Mouse (Mus musculus): Measurements from ENCODE around the gene Arrb1. TPM values are rescaled to one million over a fixed set of nuclear protein-coding genes. Genes with fewer than 3 reads are reported as not detected.
A peak's percentile ranks its signal among the peaks of the same experiment; 100 is the strongest.

Arrb1 gene
- polyA plus RNA-seq, 1 experiment = 29.6 TPM

- DNase-seq = no peak
- H3K36me3 ChIP-seq (ENCODE audit: control insufficient read depth, insufficient read depth, low read length) = no peaks in the 10 kb centered on the region
- H3K4me3 ChIP-seq (ENCODE audit: control insufficient read depth, insufficient read depth, low read length) = no peak overlapping the region
- H3K27ac ChIP-seq (ENCODE audit: control insufficient read depth, insufficient read depth, low read length) = no peak overlapping the region
- H3K4me1 ChIP-seq (replicated peaks; ENCODE audit: control insufficient read depth, insufficient read depth, low read length) = peaks cover 21% of the 10 kb centered on the region
- TF ChIP-seq POLR2A (IDR thresholded peaks at IDR 0.05; ENCODE audit: control insufficient read depth, extremely low read depth, insufficient read depth, low read length, poor library complexity) (no peak), CTCF (IDR thresholded peaks at IDR 0.05; ENCODE audit: borderline replicate concordance, control insufficient read depth, extremely low read depth, insufficient read depth, low read length, poor library complexity) (no peak)
- H3K27me3 ChIP-seq (ENCODE audit: control insufficient read depth, insufficient read depth, low read length) = no peaks in the 10 kb centered on the region
- WGBS = 89% methylated on average over 5 of the region's 5 CpGs
These were observed 5.9 kb downstream of the Arrb1 start for GRCm38 (mm10) chr7:99541204-99541603.

GRCm38 (mm10) chr7:99544272-99544671, 9.0 kb downstream of the Arrb1 start:
- TF ChIP-seq POLR2A (IDR thresholded peaks at IDR 0.05; ENCODE audit: control insufficient read depth, extremely low read depth, insufficient read depth, low read length, poor library complexity) (no peak), CTCF (IDR thresholded peaks at IDR 0.05; ENCODE audit: borderline replicate concordance, control insufficient read depth, extremely low read depth, insufficient read depth, low read length, poor library complexity) (no peak)
- no peak for DNase-seq
- Histone ChIP-seq H3K4me3 (ENCODE audit: control insufficient read depth, insufficient read depth, low read length) (no peak overlapping the region), H3K27ac (ENCODE audit: control insufficient read depth, insufficient read depth, low read length) (no peak overlapping the region), H3K27me3 (ENCODE audit: control insufficient read depth, insufficient read depth, low read length) (no peaks in the 10 kb centered on the region), H3K4me1 (replicated peaks; ENCODE audit: control insufficient read depth, insufficient read depth, low read length) (peaks cover 19% of the 10 kb centered on the region), H3K36me3 (ENCODE audit: control insufficient read depth, insufficient read depth, low read length) (no peaks in the 10 kb centered on the region)
- 71% methylated on average over 6 of the region's 6 CpGs for WGBS

- Histone ChIP-seq H3K27me3 (ENCODE audit: control insufficient read depth, insufficient read depth, low read length) (no peaks in the 10 kb centered on the region), H3K36me3 (ENCODE audit: control insufficient read depth, insufficient read depth, low read length) (no peaks in the 10 kb centered on the region), H3K27ac (ENCODE audit: control insufficient read depth, insufficient read depth, low read length) (peak overlapping the region; percentile 32), H3K4me3 (ENCODE audit: control insufficient read depth, insufficient read depth, low read length) (peak overlapping the region; percentile 7; the same call in 1 of the 2 replicates), H3K4me1 (replicated peaks; ENCODE audit: control insufficient read depth, insufficient read depth, low read length) (peaks cover 15% of the 10 kb centered on the region)
- DNase-seq = peak; percentile 48
- TF ChIP-seq POLR2A (IDR thresholded peaks at IDR 0.05; ENCODE audit: control insufficient read depth, extremely low read depth, insufficient read depth, low read length, poor library complexity) (peak; percentile 27; the same call in 1 of the 2 replicates), CTCF (IDR thresholded peaks at IDR 0.05; ENCODE audit: borderline replicate concordance, control insufficient read depth, extremely low read depth, insufficient read depth, low read length, poor library complexity) (no peak)
- 24% methylated on average over 10 of the region's 10 CpGs for WGBS
These were observed 10.8 kb downstream of the Arrb1 start for GRCm38 (mm10) chr7:99545885-99546745.

GRCm38 (mm10) chr7:99547584-99548487, 12.6 kb downstream of the Arrb1 start:
- no peak overlapping the region for H3K27ac ChIP-seq (ENCODE audit: control insufficient read depth, insufficient read depth, low read length)
- DNase-seq = no peak
- no peaks in the 10 kb centered on the region for H3K27me3 ChIP-seq (ENCODE audit: control insufficient read depth, insufficient read depth, low read length)
- WGBS = 88% methylated on average over 10 of the region's 11 CpGs
- no peak overlapping the region for H3K4me3 ChIP-seq (ENCODE audit: control insufficient read depth, insufficient read depth, low read length)
- TF ChIP-seq POLR2A (IDR thresholded peaks at IDR 0.05; ENCODE audit: control insufficient read depth, extremely low read depth, insufficient read depth, low read length, poor library complexity) (no peak), CTCF (IDR thresholded peaks at IDR 0.05; ENCODE audit: borderline replicate concordance, control insufficient read depth, extremely low read depth, insufficient read depth, low read length, poor library complexity) (no peak)
- H3K4me1 ChIP-seq (replicated peaks; ENCODE audit: control insufficient read depth, insufficient read depth, low read length) = peaks cover 15% of the 10 kb centered on the region
- no peaks in the 10 kb centered on the region for H3K36me3 ChIP-seq (ENCODE audit: control insufficient read depth, insufficient read depth, low read length)

- no peaks in the 10 kb centered on the region for H3K27me3 ChIP-seq (ENCODE audit: control insufficient read depth, insufficient read depth, low read length)
- DNase-seq = no peak
- WGBS = 85% methylated on average over 5 of the region's 5 CpGs
- H3K36me3 ChIP-seq (ENCODE audit: control insufficient read depth, insufficient read depth, low read length) = no peaks in the 10 kb centered on the region
- TF ChIP-seq CTCF (IDR thresholded peaks at IDR 0.05; ENCODE audit: borderline replicate concordance, control insufficient read depth, extremely low read depth, insufficient read depth, low read length, poor library complexity) (no peak), POLR2A (IDR thresholded peaks at IDR 0.05; ENCODE audit: control insufficient read depth, extremely low read depth, insufficient read depth, low read length, poor library complexity) (no peak)
- no peak overlapping the region for H3K27ac ChIP-seq (ENCODE audit: control insufficient read depth, insufficient read depth, low read length)
- no peak overlapping the region for H3K4me3 ChIP-seq (ENCODE audit: control insufficient read depth, insufficient read depth, low read length)
- H3K4me1 ChIP-seq (replicated peaks; ENCODE audit: control insufficient read depth, insufficient read depth, low read length) = peaks cover 15% of the 10 kb centered on the region
These were observed 14.4 kb downstream of the Arrb1 start for GRCm38 (mm10) chr7:99549668-99550067.

GRCm38 (mm10) chr7:99551623-99552022, 16.4 kb downstream of the Arrb1 start:
- Histone ChIP-seq H3K27ac (ENCODE audit: control insufficient read depth, insufficient read depth, low read length) (no peak overlapping the region), H3K4me1 (replicated peaks; ENCODE audit: control insufficient read depth, insufficient read depth, low read length) (peaks cover 3% of the 10 kb centered on the region), H3K4me3 (ENCODE audit: control insufficient read depth, insufficient read depth, low read length) (no peak overlapping the region), H3K27me3 (ENCODE audit: control insufficient read depth, insufficient read depth, low read length) (no peaks in the 10 kb centered on the region), H3K36me3 (ENCODE audit: control insufficient read depth, insufficient read depth, low read length) (no peaks in the 10 kb centered on the region)
- DNase-seq = no peak
- TF ChIP-seq POLR2A (IDR thresholded peaks at IDR 0.05; ENCODE audit: control insufficient read depth, extremely low read depth, insufficient read depth, low read length, poor library complexity) (no peak), CTCF (IDR thresholded peaks at IDR 0.05; ENCODE audit: borderline replicate concordance, control insufficient read depth, extremely low read depth, insufficient read depth, low read length, poor library complexity) (no peak)
- 98% methylated on average over 3 of the region's 3 CpGs for WGBS
